Mouse (Mus musculus) MEL (cell line): Measurements from ENCODE around the gene Krtcap2.

Source experiments
- CTCF ChIP-seq, 3 experiments: IDR thresholded peaks in 2 of 3; conservative IDR thresholded peaks in 1 of 3; 2 replicates each; pipeline ENCODE4 v1.5.1; 2011 to 2012; ENCODE audit warnings: low read length in 3 of 3, low read depth in 2 of 3, mild to moderate bottlenecking in 2 of 3, improper control_type of control experiment in 1 of 3, inconsistent platforms in 1 of 3, mixed read lengths in 1 of 3, moderate library complexity in 1 of 3; ENCODE audit not compliant: control insufficient read depth in 1 of 3, insufficient read depth in 1 of 3, poor library complexity in 1 of 3, severe bottlenecking in 1 of 3
- EP300 ChIP-seq, 2 experiments: IDR thresholded peaks; 2 replicates each; pipeline ENCODE4 v1.6.1; 2011; ENCODE audit warnings: improper control_type of control experiment in 2 of 2, low read length in 2 of 2, low read depth in 1 of 2, mild to moderate bottlenecking in 1 of 2
- ETS1 ChIP-seq: IDR thresholded peaks from 2 replicates; pipeline ENCODE4 v1.6.1; 2012; ENCODE audit warnings: low read depth, mild to moderate bottlenecking, inconsistent platforms, low read length, improper control_type of control experiment, moderate library complexity
- KAT2A ChIP-seq: conservative IDR thresholded peaks from 2 replicates; pipeline ENCODE4 v1.6.1; 2012; ENCODE audit warnings: low read depth, low read length, improper control_type of control experiment, inconsistent platforms
- MXI1 ChIP-seq: IDR thresholded peaks from 2 replicates; pipeline ENCODE4 v1.6.1; 2011; ENCODE audit warnings: mild to moderate bottlenecking, low read depth, low read length, improper control_type of control experiment
- POLR2A ChIP-seq, 2 experiments: IDR thresholded peaks; 2 replicates each; pipeline ENCODE4 v1.6.1; 2011 to 2012; ENCODE audit warnings: low read length in 2 of 2, mild to moderate bottlenecking in 2 of 2, control low read depth in 1 of 2, improper control_type of control experiment in 1 of 2, low read depth in 1 of 2, moderate library complexity in 1 of 2; ENCODE audit not compliant: control insufficient read depth in 1 of 2, insufficient read depth in 1 of 2, poor library complexity in 1 of 2
- POLR2AphosphoS2 ChIP-seq: IDR thresholded peaks from 2 replicates; pipeline ENCODE4 v1.6.1; 2011; ENCODE audit warnings: low read length, improper control_type of control experiment
- TCF12 ChIP-seq: IDR thresholded peaks from 2 replicates; pipeline ENCODE4 v1.6.1; 2014; ENCODE audit warnings: low read depth, mild to moderate bottlenecking, inconsistent platforms, low read length, improper control_type of control experiment, moderate library complexity
- ZC3H11A ChIP-seq: IDR thresholded peaks from 2 replicates; pipeline ENCODE4 v1.6.1; 2012; ENCODE audit warnings: low read depth, mild to moderate bottlenecking, inconsistent platforms, low read length, improper control_type of control experiment
- ZMIZ1 ChIP-seq: IDR thresholded peaks from 2 replicates; pipeline ENCODE4 v1.6.1; 2012; ENCODE audit warnings: low read depth, mild to moderate bottlenecking, inconsistent platforms, low read length, improper control_type of control experiment, moderate library complexity
- ZNF384 ChIP-seq: IDR thresholded peaks from 2 replicates; pipeline ENCODE4 v1.6.1; 2012; ENCODE audit warnings: low read depth, mild to moderate bottlenecking, inconsistent platforms, low read length, improper control_type of control experiment

GRCm38 (mm10) chr3:89244158-89244981 is 1.4 kb upstream of the Krtcap2 start:
- TF ChIP-seq POLR2A (IDR thresholded peaks at IDR 0.05; ENCODE audit: control insufficient read depth in 1 of 2, insufficient read depth in 1 of 2, low read depth in 1 of 2, low read length in 2 of 2, poor library complexity in 1 of 2) (no peak), POLR2AphosphoS2 (no peak), CTCF (IDR thresholded peaks at IDR 0.05 in 2 of 3, conservative IDR thresholded peaks at IDR 0.05 in 1 of 3; ENCODE audit: control insufficient read depth in 1 of 3, insufficient read depth in 1 of 3, low read depth in 2 of 3, low read length in 3 of 3, poor library complexity in 1 of 3, severe bottlenecking in 1 of 3) (no peak), ZNF384 (no peak), TCF12 (no peak), EP300 (IDR thresholded peaks at IDR 0.05; ENCODE audit: low read depth in 1 of 2, low read length in 2 of 2) (no peak), MXI1 (no peak), ZC3H11A (no peak), ETS1 (no peak), KAT2A (no peak), ZMIZ1 (no peak)
